Mouse (Mus musculus) kidney, adult 2 months (tissue): ENCODE results near the gene Mymk. TPM values are rescaled to one million over a fixed set of nuclear protein-coding genes. Genes with fewer than 3 reads are reported as not detected.

Source experiments
- DNase-seq: peaks from one replicate; pipeline ENCODE4 v3.0.0; 2021
- H3K27ac ChIP-seq: fragments of 200-500 bp; 2 replicates; pipeline ENCODE4 v1.5.1; 2012; ENCODE audit warnings: low read depth, low read length, control low read depth, inconsistent platforms; ENCODE audit not compliant: insufficient read depth
- H3K27me3 ChIP-seq: fragments of 200-500 bp; replicated peaks from 2 replicates; pipeline ENCODE4 v1.6.1; 2012; ENCODE audit warnings: mild to moderate bottlenecking, moderate library complexity, low read length, inconsistent platforms; ENCODE audit not compliant: control insufficient read depth, insufficient read depth
- H3K36me3 ChIP-seq: fragments of 200-500 bp; 2 replicates; pipeline ENCODE4 v1.6.1; 2012; ENCODE audit warnings: mild to moderate bottlenecking, moderate library complexity, low read length, inconsistent platforms; ENCODE audit not compliant: control insufficient read depth, insufficient read depth
- H3K4me1 ChIP-seq: fragments of 200-500 bp; 2 replicates; pipeline ENCODE4 v1.6.1; 2011; ENCODE audit warnings: low read length; ENCODE audit not compliant: control insufficient read depth, insufficient read depth
- H3K4me3 ChIP-seq: fragments of 200-500 bp; 2 replicates; pipeline ENCODE4 v1.5.1; 2011; ENCODE audit warnings: mild to moderate bottlenecking, low read depth, low read length, control low read depth; ENCODE audit not compliant: insufficient read depth
- CTCF ChIP-seq: fragments of 200-500 bp; conservative IDR thresholded peaks from 2 replicates; pipeline ENCODE4 v1.5.1; 2011; ENCODE audit warnings: low read depth, mild to moderate bottlenecking, control low read depth, low read length, moderate library complexity, mixed read lengths; ENCODE audit not compliant: insufficient read depth, insufficient read length
- POLR2A ChIP-seq: fragments of 200-500 bp; IDR thresholded peaks from one replicate; pipeline ENCODE4 v1.6.1; 2011; ENCODE audit warnings: low read depth, low read length, control low read depth
- WGBS: fragments of 180-500 bp; shearing (Covaris S2); methylation state at CpG from one replicate; pipeline ENCODE4 v1.1.7; 2018; 5-methylcytosine and 5-hydroxymethylcytosine counted together
- polyA plus RNA-seq: library from polyadenylated mRNA; depleted of rRNA; stranded (reverse); fragments of >200 nt; gene quantifications from 2 replicates; pipeline ENCODE4 v1.2.3, GENCODE M21; 2012

Gene Mymk
- polyA plus RNA-seq, 1 experiment, result 0.09 TPM

- H3K27me3 ChIP-seq, result no peaks in the 10 kb centered on the region
- H3K36me3 ChIP-seq, result no peaks in the 10 kb centered on the region
- TF ChIP-seq CTCF, result no peak
- no peak for TF ChIP-seq POLR2A
- H3K4me3 ChIP-seq, result no peak overlapping the region
- peaks cover 6% of the 10 kb centered on the region; the same call in 1 of the 2 replicates for H3K4me1 ChIP-seq
- H3K27ac ChIP-seq, result peak overlapping the region; percentile 71
- WGBS, result 62% methylated on average over 5 of the region's 5 CpGs
- DNase-seq, result no peak
Measured at GRCm38 (mm10) chr2:27088700-27089099, 16.7 kb upstream of the Mymk start.

- peak; percentile 92 for DNase-seq
- H3K27me3 ChIP-seq, result no peaks in the 10 kb centered on the region
- H3K27ac ChIP-seq, result peak overlapping the region; percentile 71
- TF ChIP-seq POLR2A (no peak), CTCF (no peak)
- 50% methylated on average over 18 of the region's 18 CpGs for WGBS
- peaks cover 6% of the 10 kb centered on the region; the same call in 1 of the 2 replicates for H3K4me1 ChIP-seq
- H3K36me3 ChIP-seq, result no peaks in the 10 kb centered on the region
- no peak overlapping the region for H3K4me3 ChIP-seq
Measured at GRCm38 (mm10) chr2:27088071-27088644, 16.2 kb upstream of the Mymk start.

GRCm38 (mm10) chr2:27087581-27087980 lies 15.6 kb upstream of the Mymk start:
- no peak for DNase-seq
- Histone ChIP-seq H3K4me1 (peaks cover 6% of the 10 kb centered on the region; the same call in 1 of the 2 replicates), H3K27ac (peak overlapping the region; percentile 34), H3K27me3 (no peaks in the 10 kb centered on the region), H3K4me3 (no peak overlapping the region), H3K36me3 (no peaks in the 10 kb centered on the region)
- TF ChIP-seq CTCF, result no peak
- TF ChIP-seq POLR2A, result no peak
- WGBS, result 83% methylated on average over 5 of the region's 5 CpGs

- no peak overlapping the region for H3K4me3 ChIP-seq
- WGBS, result 93% methylated on average over 4 of the region's 4 CpGs
- TF ChIP-seq CTCF (no peak), POLR2A (no peak)
Measured at GRCm38 (mm10) chr2:27086483-27087010, 14.6 kb upstream of the Mymk start.

GRCm38 (mm10) chr2:27085801-27086200 lies 13.8 kb upstream of the Mymk start:
- peaks cover 6% of the 10 kb centered on the region; the same call in 1 of the 2 replicates for H3K4me1 ChIP-seq
- no peak overlapping the region for H3K27ac ChIP-seq
- H3K4me3 ChIP-seq, result no peak overlapping the region
- WGBS, result 40% methylated on average over 2 of the region's 2 CpGs
- no peak for DNase-seq
- no peaks in the 10 kb centered on the region for H3K36me3 ChIP-seq
- TF ChIP-seq POLR2A, result no peak
- TF ChIP-seq CTCF, result no peak
- H3K27me3 ChIP-seq, result no peaks in the 10 kb centered on the region

More at GRCm38 (mm10) chr2:27086483-27087010, 14.6 kb upstream of the Mymk start:
- H3K4me1 ChIP-seq, result peaks cover 6% of the 10 kb centered on the region; the same call in 1 of the 2 replicates
- DNase-seq, result no peak
- H3K27ac ChIP-seq, result no peak overlapping the region
- no peaks in the 10 kb centered on the region for H3K36me3 ChIP-seq
- no peaks in the 10 kb centered on the region for H3K27me3 ChIP-seq

- WGBS, result 36% methylated on average over 8 of the region's 8 CpGs
- Histone ChIP-seq H3K36me3 (no peaks in the 10 kb centered on the region), H3K4me1 (peaks cover 6% of the 10 kb centered on the region; the same call in 1 of the 2 replicates), H3K27me3 (no peaks in the 10 kb centered on the region), H3K4me3 (no peak overlapping the region), H3K27ac (no peak overlapping the region)
- DNase-seq, result no peak
- no peak for TF ChIP-seq CTCF
Measured at GRCm38 (mm10) chr2:27084963-27085362, 13.0 kb upstream of the Mymk start.

GRCm38 (mm10) chr2:27083761-27084475 lies 11.9 kb upstream of the Mymk start:
- DNase-seq, result peak; percentile 83

More at GRCm38 (mm10) chr2:27083761-27084475, 11.9 kb upstream of the Mymk start:
- TF ChIP-seq CTCF (no peak), POLR2A (no peak)
- 54% methylated on average over 12 of the region's 12 CpGs for WGBS
- Histone ChIP-seq H3K4me1 (peaks cover 5% of the 10 kb centered on the region; the same call in 1 of the 2 replicates), H3K36me3 (no peaks in the 10 kb centered on the region), H3K4me3 (no peak overlapping the region), H3K27ac (peak overlapping the region; percentile 43; the same call in 1 of the 2 replicates), H3K27me3 (no peaks in the 10 kb centered on the region)
